Mouse (Mus musculus): ENCODE measurements at regions not wholly inside any gene's neighbourhood (a gene's known extent, or its start where the extent isn't known, plus 50 kb on each side); places are given as distances from the start of the nearest gene placed in this dataset.

DNA sequence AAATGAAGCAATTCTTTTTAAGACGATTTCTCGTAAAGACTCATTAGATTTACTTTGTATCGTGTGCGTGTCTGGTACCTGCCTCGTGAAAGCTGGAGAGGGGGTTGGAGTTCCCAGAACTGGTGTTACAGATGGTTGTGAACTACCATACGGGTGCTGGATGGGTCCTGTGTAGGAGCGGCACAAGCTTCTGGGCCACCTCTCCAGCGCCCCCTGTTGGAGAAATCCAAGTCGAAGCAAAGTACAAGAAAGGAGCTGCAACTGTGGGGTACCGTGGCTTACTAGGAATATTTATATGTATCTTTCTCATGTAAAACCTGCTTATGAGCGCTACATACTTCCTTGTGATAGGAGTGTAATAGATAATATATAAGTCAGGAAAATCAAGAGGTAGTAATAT lies 281.3 kb downstream of the Hhipl2 start:
- WGBS = 76% methylated on average over 11 of the region's 11 CpGs
- H3K4me3 ChIP-seq (replicated peaks; ENCODE audit: control insufficient read depth, low read depth, low read length) = no peak overlapping the region
- no peak overlapping the region for H3K27ac ChIP-seq (ENCODE audit: control insufficient read depth, insufficient read depth, low read depth, low read length, poor library complexity)
- TF ChIP-seq CTCF (IDR thresholded peaks at IDR 0.05; ENCODE audit: control insufficient read depth, insufficient read depth, low read length) (peak; percentile 37; the same call in 1 of the 2 replicates), POLR2A (IDR thresholded peaks at IDR 0.05; ENCODE audit: borderline replicate concordance, control insufficient read depth, low read depth, low read length) (no peak)
- no peaks in the 10 kb centered on the region for H3K4me1 ChIP-seq (ENCODE audit: control insufficient read depth, insufficient read depth, low read length)

DNA sequence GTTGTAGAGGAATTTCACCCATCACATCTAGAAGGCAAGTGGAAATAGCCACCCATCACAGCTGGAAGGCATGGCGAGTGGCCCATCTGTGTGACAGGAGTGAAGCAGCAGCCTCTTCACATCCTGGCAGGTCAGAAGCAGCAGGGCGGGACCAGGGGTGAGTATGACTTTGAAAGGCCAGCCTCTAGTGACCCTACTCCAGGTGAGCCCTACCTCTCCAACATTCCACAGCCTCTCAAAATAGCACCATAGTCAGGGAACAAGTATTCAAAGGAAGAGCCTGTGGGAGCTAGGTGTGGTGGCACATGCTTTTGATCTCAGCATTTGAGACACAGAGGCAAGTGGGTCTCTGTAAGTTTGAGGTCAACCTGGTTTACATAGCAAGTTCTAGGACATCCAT lies 284.9 kb downstream of the Hhipl2 start:
- WGBS = 69% methylated on average over 2 of the region's 2 CpGs
- TF ChIP-seq POLR2A (IDR thresholded peaks at IDR 0.05; ENCODE audit: borderline replicate concordance, control insufficient read depth, low read depth, low read length) (no peak), CTCF (IDR thresholded peaks at IDR 0.05; ENCODE audit: control insufficient read depth, insufficient read depth, low read length) (no peak)
- Histone ChIP-seq H3K27ac (ENCODE audit: control insufficient read depth, insufficient read depth, low read depth, low read length, poor library complexity) (no peak overlapping the region), H3K4me1 (ENCODE audit: control insufficient read depth, insufficient read depth, low read length) (no peaks in the 10 kb centered on the region), H3K4me3 (replicated peaks; ENCODE audit: control insufficient read depth, low read depth, low read length) (no peak overlapping the region)

DNA sequence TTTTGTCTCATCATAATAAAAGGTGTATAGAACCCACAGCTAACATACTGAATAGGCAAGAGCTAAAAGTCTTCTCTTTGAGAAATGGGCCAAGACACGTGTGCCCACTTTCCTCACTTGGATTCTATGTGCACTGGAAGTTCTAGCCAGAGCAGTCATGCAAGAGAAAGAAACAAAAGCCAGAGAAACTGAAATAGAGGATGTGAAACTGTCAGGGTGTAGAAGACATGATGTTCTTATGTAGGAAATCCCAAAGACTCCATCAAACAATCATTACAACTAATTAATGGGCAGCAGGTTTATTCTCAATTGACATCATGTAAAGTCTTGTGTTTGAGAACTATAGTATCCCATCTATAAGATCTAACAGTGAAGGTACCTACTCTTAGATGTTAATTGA lies 294.9 kb downstream of the Hhipl2 start:
- TF ChIP-seq POLR2A (IDR thresholded peaks at IDR 0.05; ENCODE audit: borderline replicate concordance, control insufficient read depth, low read depth, low read length) (no peak), CTCF (IDR thresholded peaks at IDR 0.05; ENCODE audit: control insufficient read depth, insufficient read depth, low read length) (no peak)
- 62% methylated on average over 1 of the region's 1 CpGs for WGBS
- H3K4me1 ChIP-seq (ENCODE audit: control insufficient read depth, insufficient read depth, low read length) = no peaks in the 10 kb centered on the region
- no peak overlapping the region for H3K27ac ChIP-seq (ENCODE audit: control insufficient read depth, insufficient read depth, low read depth, low read length, poor library complexity)
- H3K4me3 ChIP-seq (replicated peaks; ENCODE audit: control insufficient read depth, low read depth, low read length) = no peak overlapping the region

DNA sequence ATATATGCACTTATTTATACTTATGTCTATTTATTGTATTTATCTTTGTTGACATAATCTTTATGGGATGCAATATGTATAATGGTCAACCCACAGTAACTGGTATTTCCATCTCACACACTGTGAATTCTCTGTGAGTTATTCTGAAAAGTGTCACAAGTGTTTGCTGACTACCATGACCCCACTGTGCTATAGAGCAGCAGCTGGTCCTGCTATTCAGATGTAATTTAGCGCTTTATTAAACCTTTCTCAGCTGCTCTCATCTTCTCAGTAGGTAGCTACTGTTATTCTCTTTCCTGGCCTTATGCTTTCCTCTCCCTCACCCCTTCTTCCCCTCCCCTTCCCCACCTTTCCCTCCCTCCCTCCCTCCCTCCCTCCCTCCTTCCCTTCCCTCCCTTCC lies 296.0 kb upstream of the Dusp10 start:
- 81% methylated on average over 1 of the region's 1 CpGs for WGBS
- TF ChIP-seq POLR2A (IDR thresholded peaks at IDR 0.05; ENCODE audit: borderline replicate concordance, control insufficient read depth, low read depth, low read length) = no peak
- no peak for TF ChIP-seq CTCF (IDR thresholded peaks at IDR 0.05; ENCODE audit: control insufficient read depth, insufficient read depth, low read length)
- Histone ChIP-seq H3K4me1 (ENCODE audit: control insufficient read depth, insufficient read depth, low read length) (no peaks in the 10 kb centered on the region), H3K4me3 (replicated peaks; ENCODE audit: control insufficient read depth, low read depth, low read length) (no peak overlapping the region), H3K27ac (ENCODE audit: control insufficient read depth, insufficient read depth, low read depth, low read length, poor library complexity) (no peak overlapping the region)

DNA sequence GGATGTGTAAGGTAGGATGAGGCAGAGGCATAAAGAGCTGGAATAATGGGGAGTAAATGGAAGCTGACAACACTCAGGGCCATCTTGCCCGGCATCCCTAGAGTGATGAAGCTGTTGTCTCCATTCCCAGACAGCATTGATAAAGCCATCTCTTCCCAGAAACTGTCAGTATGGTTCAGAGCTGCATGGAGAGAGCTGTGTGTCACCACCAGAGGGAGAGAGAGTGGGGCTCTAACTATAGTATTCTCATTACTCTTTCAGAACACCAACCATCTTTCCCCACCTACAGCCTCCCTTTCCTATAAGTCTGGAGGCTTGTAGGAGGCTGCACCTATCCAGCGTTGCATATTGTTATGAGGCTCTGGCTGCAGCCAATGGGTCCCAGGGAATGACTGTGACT lies 264.0 kb upstream of the Dusp10 start:
- 76% methylated on average over 2 of the region's 2 CpGs for WGBS
- Histone ChIP-seq H3K4me3 (replicated peaks; ENCODE audit: control insufficient read depth, low read depth, low read length) (no peak overlapping the region), H3K27ac (ENCODE audit: control insufficient read depth, insufficient read depth, low read depth, low read length, poor library complexity) (no peak overlapping the region), H3K4me1 (ENCODE audit: control insufficient read depth, insufficient read depth, low read length) (no peaks in the 10 kb centered on the region)
- TF ChIP-seq POLR2A (IDR thresholded peaks at IDR 0.05; ENCODE audit: borderline replicate concordance, control insufficient read depth, low read depth, low read length) = no peak
- TF ChIP-seq CTCF (IDR thresholded peaks at IDR 0.05; ENCODE audit: control insufficient read depth, insufficient read depth, low read length) = no peak

DNA sequence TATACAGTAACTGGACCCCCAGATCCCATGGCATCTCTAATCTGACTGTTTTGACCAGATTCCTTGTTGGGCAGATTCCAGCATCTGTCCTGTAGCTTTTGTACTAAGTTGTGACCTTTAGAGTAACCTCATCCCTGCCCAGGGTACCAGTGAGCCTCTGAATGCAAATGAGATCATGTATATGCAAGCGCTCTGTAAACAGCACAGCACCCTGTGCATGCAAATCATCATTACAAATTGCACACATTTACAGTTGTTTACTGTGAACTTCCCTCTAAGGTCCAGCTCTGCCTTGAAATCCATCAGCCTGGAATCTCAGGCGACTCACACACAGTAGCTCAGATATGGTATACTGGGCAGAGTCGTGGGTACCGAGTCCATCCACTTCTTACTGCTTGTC lies 258.6 kb upstream of the Dusp10 start:
- Histone ChIP-seq H3K27ac (ENCODE audit: control insufficient read depth, insufficient read depth, low read depth, low read length, poor library complexity) (no peak overlapping the region), H3K4me3 (replicated peaks; ENCODE audit: control insufficient read depth, low read depth, low read length) (no peak overlapping the region), H3K4me1 (ENCODE audit: control insufficient read depth, insufficient read depth, low read length) (no peaks in the 10 kb centered on the region)
- WGBS = 85% methylated on average over 4 of the region's 4 CpGs
- no peak for TF ChIP-seq POLR2A (IDR thresholded peaks at IDR 0.05; ENCODE audit: borderline replicate concordance, control insufficient read depth, low read depth, low read length)
- no peak for TF ChIP-seq CTCF (IDR thresholded peaks at IDR 0.05; ENCODE audit: control insufficient read depth, insufficient read depth, low read length)

DNA sequence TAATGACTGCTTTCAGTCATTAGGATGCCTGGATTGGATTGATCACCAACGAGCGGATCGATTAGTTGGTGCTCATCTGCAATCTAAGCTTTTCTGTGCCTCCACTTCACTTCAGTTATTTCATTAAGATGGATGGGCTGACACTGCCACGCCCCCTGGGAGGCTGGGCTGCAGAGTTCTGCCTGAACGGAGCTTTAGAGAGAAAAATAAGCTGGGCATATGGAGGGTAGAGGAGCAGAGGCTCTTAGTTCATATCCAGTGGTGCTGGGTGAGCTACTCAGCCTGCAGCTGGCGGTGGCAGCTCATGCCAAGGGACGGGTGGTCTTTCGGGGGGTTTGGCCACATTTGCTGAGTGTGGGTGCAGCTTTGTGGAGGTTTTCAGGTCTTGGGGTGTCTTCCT lies 256.4 kb upstream of the Dusp10 start:
- TF ChIP-seq CTCF (IDR thresholded peaks at IDR 0.05; ENCODE audit: control insufficient read depth, insufficient read depth, low read length) (no peak), POLR2A (IDR thresholded peaks at IDR 0.05; ENCODE audit: borderline replicate concordance, control insufficient read depth, low read depth, low read length) (no peak)
- H3K4me3 ChIP-seq (replicated peaks; ENCODE audit: control insufficient read depth, low read depth, low read length) = no peak overlapping the region
- H3K27ac ChIP-seq (ENCODE audit: control insufficient read depth, insufficient read depth, low read depth, low read length, poor library complexity) = no peak overlapping the region
- no peaks in the 10 kb centered on the region for H3K4me1 ChIP-seq (ENCODE audit: control insufficient read depth, insufficient read depth, low read length)
- WGBS = 77% methylated on average over 8 of the region's 8 CpGs

DNA sequence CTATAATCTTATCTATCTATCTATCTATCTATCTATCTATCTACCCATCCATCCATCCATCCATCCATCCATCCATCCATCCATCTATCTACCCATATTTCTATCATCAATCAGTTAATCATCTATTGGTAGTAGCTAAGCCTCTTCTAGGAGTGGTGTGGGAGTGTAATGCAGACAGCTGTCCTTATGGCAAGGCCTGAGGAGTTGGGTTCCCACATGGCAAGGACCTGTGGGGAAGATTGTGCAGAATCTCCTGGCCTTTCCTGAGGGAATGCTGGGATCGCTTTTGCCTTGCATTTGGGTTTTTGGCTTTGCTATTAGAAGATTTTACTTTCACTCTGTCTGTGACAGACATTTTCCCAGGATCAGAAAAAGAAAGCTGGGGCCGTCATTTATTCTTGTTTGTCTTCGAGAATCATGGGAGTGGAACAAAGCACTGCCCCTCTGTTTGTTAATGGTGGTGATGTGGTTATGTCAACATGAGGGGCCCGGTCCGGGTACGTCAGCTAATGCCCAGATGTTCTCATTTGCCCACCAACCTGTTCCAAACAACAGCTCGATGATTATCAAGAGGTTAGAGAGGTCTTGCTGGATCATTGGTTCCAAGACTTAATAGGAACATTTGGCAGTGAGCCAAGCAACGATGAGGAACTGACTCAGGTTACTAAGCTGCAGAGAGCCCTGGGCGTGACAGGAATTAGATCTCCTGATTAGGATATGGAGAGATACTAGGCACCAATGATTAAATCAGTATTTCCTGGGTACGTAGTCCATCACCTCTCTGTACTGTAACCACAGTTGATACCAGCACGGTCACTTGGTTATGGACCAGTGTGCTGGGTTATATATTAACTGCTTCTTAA lies 249.0 kb upstream of the Dusp10 start:
- Histone ChIP-seq H3K27ac (ENCODE audit: control insufficient read depth, insufficient read depth, low read depth, low read length, poor library complexity) (no peak overlapping the region), H3K4me3 (replicated peaks; ENCODE audit: control insufficient read depth, low read depth, low read length) (no peak overlapping the region), H3K4me1 (ENCODE audit: control insufficient read depth, insufficient read depth, low read length) (no peaks in the 10 kb centered on the region)
- TF ChIP-seq CTCF (IDR thresholded peaks at IDR 0.05; ENCODE audit: control insufficient read depth, insufficient read depth, low read length) (no peak), POLR2A (IDR thresholded peaks at IDR 0.05; ENCODE audit: borderline replicate concordance, control insufficient read depth, low read depth, low read length) (no peak)
- 70% methylated on average over 11 of the region's 11 CpGs for WGBS
